Mouse (Mus musculus) olfactory bulb, adult 2 months (tissue): ENCODE measurements around the gene Prpf40b. TPM values are rescaled to one million over a fixed set of nuclear protein-coding genes. Genes with fewer than 3 reads are reported as not detected.

Source experiments
- H3K27ac ChIP-seq: fragments of 200-500 bp; 2 replicates; pipeline ENCODE4 v1.5.1; 2012; ENCODE audit warnings: low read depth, low read length; ENCODE audit not compliant: insufficient read depth
- H3K4me1 ChIP-seq: fragments of 200-500 bp; 2 replicates; pipeline ENCODE4 v1.6.1; 2012; ENCODE audit warnings: low read length; ENCODE audit not compliant: control insufficient read depth, insufficient read depth
- H3K4me3 ChIP-seq: fragments of 200-500 bp; 2 replicates; pipeline ENCODE4 v1.5.1; 2012; ENCODE audit warnings: mild to moderate bottlenecking, low read depth, low read length, moderate library complexity; ENCODE audit not compliant: insufficient read depth
- CTCF ChIP-seq: fragments of 200-500 bp; IDR thresholded peaks from 2 replicates; pipeline ENCODE4 v1.5.1; 2012; ENCODE audit warnings: low read depth, mild to moderate bottlenecking, low read length, moderate library complexity; ENCODE audit not compliant: insufficient read depth
- POLR2A ChIP-seq: fragments of 200-500 bp; IDR thresholded peaks from 2 replicates; pipeline ENCODE4 v1.6.1; 2012; ENCODE audit warnings: mild to moderate bottlenecking, low read depth, low read length, moderate library complexity; ENCODE audit not compliant: insufficient read depth
- WGBS: fragments of 180-500 bp; shearing (Covaris S2); methylation state at CpG from one replicate; pipeline ENCODE4 v1.1.7; 2018; 5-methylcytosine and 5-hydroxymethylcytosine counted together
- polyA plus RNA-seq: library from polyadenylated mRNA; stranded (reverse); fragments of >200 nt; gene quantifications from 2 replicates; pipeline ENCODE4 v1.2.4, GENCODE M21; 2012; ENCODE audit warnings: low replicate concordance; ENCODE audit not compliant: missing spikeins, insufficient read depth, insufficient read length

The Prpf40b gene
- polyA plus RNA-seq, 1 experiment: not detected

- Histone ChIP-seq H3K4me1 (peaks cover 13% of the 10 kb centered on the region), H3K27ac (no peak overlapping the region), H3K4me3 (no peak overlapping the region)
- no peak for TF ChIP-seq POLR2A
- TF ChIP-seq CTCF: no peak
- 67% methylated on average over 10 of the region's 10 CpGs for WGBS
Observed at GRCm38 (mm10) chr15:99283456-99283855, 11.4 kb upstream of the Prpf40b start.

- Histone ChIP-seq H3K4me3 (no peak overlapping the region), H3K4me1 (peaks cover 12% of the 10 kb centered on the region), H3K27ac (no peak overlapping the region)
- 46% methylated on average over 14 of the region's 14 CpGs for WGBS
- no peak for TF ChIP-seq CTCF
- TF ChIP-seq POLR2A: no peak
Observed at GRCm38 (mm10) chr15:99284527-99285188, 10.2 kb upstream of the Prpf40b start.

GRCm38 (mm10) chr15:99285189-99285535, 9.7 kb upstream of the Prpf40b start:
- TF ChIP-seq CTCF (no peak), POLR2A (no peak)

GRCm38 (mm10) chr15:99290586-99290985, 4.3 kb upstream of the Prpf40b start:
- TF ChIP-seq POLR2A (no peak), CTCF (no peak)
- H3K4me3 ChIP-seq: no peak overlapping the region
- 96% methylated on average over 11 of the region's 11 CpGs for WGBS
- no peak overlapping the region for H3K27ac ChIP-seq
- peaks cover 4% of the 10 kb centered on the region for H3K4me1 ChIP-seq

More at GRCm38 (mm10) chr15:99285189-99285535, 9.7 kb upstream of the Prpf40b start:
- H3K4me1 ChIP-seq: peaks cover 12% of the 10 kb centered on the region
- no peak overlapping the region for H3K27ac ChIP-seq
- WGBS: 70% methylated on average over 8 of the region's 8 CpGs
- no peak overlapping the region for H3K4me3 ChIP-seq

- WGBS: 8% methylated on average over 16 of the region's 16 CpGs
- Histone ChIP-seq H3K4me1 (peaks cover 6% of the 10 kb centered on the region), H3K27ac (no peak overlapping the region), H3K4me3 (peak overlapping the region; percentile 60)
- TF ChIP-seq CTCF (no peak), POLR2A (no peak)
Observed at GRCm38 (mm10) chr15:99294287-99294686, 600 bp upstream of the Prpf40b start.

- WGBS: 2% methylated on average over 14 of the region's 17 CpGs
- H3K4me1 ChIP-seq: peaks cover 6% of the 10 kb centered on the region
- H3K4me3 ChIP-seq: peak within 1 kb of the TSS; percentile 60
- TF ChIP-seq CTCF (no peak), POLR2A (no peak)
- peak within 1 kb of the TSS; percentile 8 for H3K27ac ChIP-seq
Observed at GRCm38 (mm10) chr15:99295484-99295981, 646 bp downstream of the Prpf40b start, which contains the start of gene Fam186b. TSS of gene Fam186b (minus strand) at chr15:99295888.

GRCm38 (mm10) chr15:99296213-99296612, 1.3 kb downstream of the Prpf40b start:
- peaks cover 6% of the 10 kb centered on the region for H3K4me1 ChIP-seq
- WGBS: 21% methylated on average over 5 of the region's 5 CpGs
- no peak for TF ChIP-seq POLR2A
- TF ChIP-seq CTCF: no peak

GRCm38 (mm10) chr15:99307476-99307875, 12.6 kb downstream of the Prpf40b start:
- H3K27ac ChIP-seq: no peak overlapping the region
- TF ChIP-seq CTCF (no peak), POLR2A (no peak)
- H3K4me3 ChIP-seq: no peak overlapping the region
- WGBS: 82% methylated on average over 9 of the region's 9 CpGs
- H3K4me1 ChIP-seq: no peaks in the 10 kb centered on the region

More at GRCm38 (mm10) chr15:99296213-99296612, 1.3 kb downstream of the Prpf40b start:
- no peak overlapping the region for H3K27ac ChIP-seq
- H3K4me3 ChIP-seq: peak overlapping the region; percentile 60

- TF ChIP-seq POLR2A (no peak), CTCF (no peak)
- 94% methylated on average over 9 of the region's 9 CpGs for WGBS
Observed at GRCm38 (mm10) chr15:99309549-99309948, 14.7 kb downstream of the Prpf40b start.

GRCm38 (mm10) chr15:99310617-99311016, 15.7 kb downstream of the Prpf40b start:
- H3K4me1 ChIP-seq: no peaks in the 10 kb centered on the region
- 91% methylated on average over 5 of the region's 5 CpGs for WGBS
- TF ChIP-seq CTCF (no peak), POLR2A (no peak)

More at GRCm38 (mm10) chr15:99309549-99309948, 14.7 kb downstream of the Prpf40b start:
- H3K4me3 ChIP-seq: no peak overlapping the region
- no peaks in the 10 kb centered on the region for H3K4me1 ChIP-seq
- no peak overlapping the region for H3K27ac ChIP-seq

More at GRCm38 (mm10) chr15:99310617-99311016, 15.7 kb downstream of the Prpf40b start:
- H3K27ac ChIP-seq: no peak overlapping the region
- H3K4me3 ChIP-seq: no peak overlapping the region
